Mouse (Mus musculus): Measurements from ENCODE around the gene Dnhd1. TPM values are rescaled to one million over a fixed set of nuclear protein-coding genes. Genes with fewer than 3 reads are reported as not detected.
"Not testable (repeated sequence)": the region's sequence is repeated elsewhere in the genome, so short reads cannot be mapped to it uniquely, and the experiment has no call there.

Gene Dnhd1
- polyA plus RNA-seq, 1 experiment = 4.5 TPM

DNA sequence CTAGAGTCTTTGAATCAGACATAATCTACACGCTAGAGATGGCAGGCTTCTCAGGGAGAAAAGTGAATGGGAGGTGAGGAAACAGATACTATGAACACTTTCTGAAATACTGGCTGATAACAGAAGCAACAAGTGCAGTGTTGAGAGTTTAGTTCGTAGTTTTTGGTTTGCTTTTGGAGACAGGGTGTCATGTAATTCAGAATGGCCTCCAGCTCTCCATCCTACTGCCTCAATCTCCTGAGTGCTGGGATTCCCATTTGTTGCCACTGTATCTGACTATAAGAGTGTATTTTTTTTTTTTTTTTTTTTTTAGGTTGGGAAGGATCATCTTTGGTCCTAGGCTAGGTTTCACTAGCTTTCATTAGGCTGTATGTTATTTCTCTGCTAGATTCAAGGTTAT, 87.7 kb downstream of the Dnhd1 start:
- Histone ChIP-seq H3K4me1 (ENCODE audit: control insufficient read depth, insufficient read depth, low read length) (no peaks in the 10 kb centered on the region; the same call in 1 of the 2 replicates), H3K4me3 (replicated peaks; ENCODE audit: control insufficient read depth, low read depth, low read length) (no peak overlapping the region), H3K27ac (ENCODE audit: control insufficient read depth, insufficient read depth, low read depth, low read length, poor library complexity) (no peak overlapping the region)
- 30% methylated on average over 2 of the region's 2 CpGs for WGBS
- TF ChIP-seq CTCF (IDR thresholded peaks at IDR 0.05; ENCODE audit: control insufficient read depth, insufficient read depth, low read length) = no peak
- TF ChIP-seq POLR2A (IDR thresholded peaks at IDR 0.05; ENCODE audit: borderline replicate concordance, control insufficient read depth, low read depth, low read length) = no peak

DNA sequence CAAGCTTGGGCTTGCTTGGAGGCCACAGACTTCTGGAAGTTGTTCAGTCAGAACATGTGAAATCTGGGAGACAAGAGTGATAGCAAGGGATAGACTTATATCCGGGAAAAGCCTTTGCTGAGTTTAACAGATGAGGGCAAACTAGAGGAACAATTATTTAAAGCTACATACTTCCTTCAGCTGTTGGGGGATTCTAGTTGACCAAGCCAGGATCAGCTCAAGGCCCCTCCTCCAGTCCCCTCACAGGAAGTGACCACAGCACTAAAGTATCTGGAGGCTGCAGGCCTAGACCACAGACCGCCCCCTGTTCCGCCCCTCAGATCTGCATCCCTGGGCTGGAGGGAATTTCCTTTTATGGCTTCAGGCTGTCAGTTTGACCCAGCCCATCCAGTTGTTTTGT, 88.3 kb downstream of the Dnhd1 start:
- H3K4me1 ChIP-seq (ENCODE audit: control insufficient read depth, insufficient read depth, low read length) = peaks cover 2% of the 10 kb centered on the region
- no peak for TF ChIP-seq POLR2A (IDR thresholded peaks at IDR 0.05; ENCODE audit: borderline replicate concordance, control insufficient read depth, low read depth, low read length)
- TF ChIP-seq CTCF (IDR thresholded peaks at IDR 0.05; ENCODE audit: control insufficient read depth, insufficient read depth, low read length) = no peak
- WGBS = 13% methylated on average over 3 of the region's 3 CpGs
- no peak overlapping the region for H3K4me3 ChIP-seq (replicated peaks; ENCODE audit: control insufficient read depth, low read depth, low read length)
- no peak overlapping the region for H3K27ac ChIP-seq (ENCODE audit: control insufficient read depth, insufficient read depth, low read depth, low read length, poor library complexity)

DNA sequence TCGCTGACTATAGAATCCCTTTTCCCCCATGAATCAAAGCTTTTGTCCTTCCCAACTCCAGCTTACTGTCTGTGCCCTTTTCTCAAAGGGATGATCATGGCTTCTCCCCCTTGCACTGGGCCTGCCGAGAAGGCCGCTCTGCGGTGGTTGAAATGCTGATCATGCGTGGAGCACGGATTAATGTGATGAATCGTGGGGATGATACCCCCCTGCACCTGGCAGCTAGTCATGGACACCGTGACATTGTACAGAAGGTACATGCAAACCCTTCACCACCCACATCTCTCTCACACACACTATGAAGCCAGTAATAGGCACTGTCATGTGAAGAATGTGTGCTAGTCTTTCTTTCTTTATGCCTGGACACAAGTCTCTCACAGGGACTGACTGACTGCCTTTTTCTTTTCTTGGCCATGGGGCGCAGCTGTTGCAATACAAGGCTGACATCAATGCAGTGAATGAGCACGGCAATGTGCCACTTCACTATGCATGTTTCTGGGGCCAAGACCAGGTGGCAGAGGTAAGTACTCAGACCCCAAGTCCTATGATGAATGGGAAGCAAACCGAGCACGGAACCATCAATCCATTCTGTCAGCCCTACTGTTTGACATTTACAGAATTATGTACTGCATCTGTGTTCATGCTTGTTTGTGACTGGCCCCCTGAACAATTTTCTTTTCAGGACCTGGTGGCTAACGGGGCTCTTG, 89.6 kb downstream of the Dnhd1 start:
- Histone ChIP-seq H3K4me1 (ENCODE audit: control insufficient read depth, insufficient read depth, low read length) (peaks cover 2% of the 10 kb centered on the region), H3K27ac (ENCODE audit: control insufficient read depth, insufficient read depth, low read depth, low read length, poor library complexity) (no peak overlapping the region), H3K4me3 (replicated peaks; ENCODE audit: control insufficient read depth, low read depth, low read length) (no peak overlapping the region)
- TF ChIP-seq CTCF (IDR thresholded peaks at IDR 0.05; ENCODE audit: control insufficient read depth, insufficient read depth, low read length) (no peak), POLR2A (IDR thresholded peaks at IDR 0.05; ENCODE audit: borderline replicate concordance, control insufficient read depth, low read depth, low read length) (no peak)
- WGBS = 91% methylated on average over 13 of the region's 13 CpGs

DNA sequence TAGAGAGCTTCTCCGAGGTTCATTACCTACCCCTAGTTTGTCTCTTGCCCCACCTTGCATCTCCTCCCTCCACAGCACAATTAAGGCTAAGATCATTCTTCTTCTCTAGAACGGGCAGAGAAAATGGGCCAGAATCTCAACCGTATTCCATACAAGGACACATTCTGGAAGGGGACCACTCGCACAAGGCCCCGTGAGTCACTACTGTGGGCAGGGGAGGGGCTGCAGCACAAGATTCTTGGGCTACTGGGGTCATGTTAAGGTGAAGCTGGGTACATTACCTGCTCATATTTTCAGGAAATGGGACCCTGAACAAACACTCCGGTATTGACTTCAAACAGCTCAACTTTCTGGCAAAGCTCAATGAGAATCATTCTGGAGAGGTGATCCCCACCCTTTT, 90.2 kb downstream of the Dnhd1 start:
- H3K4me3 ChIP-seq (replicated peaks; ENCODE audit: control insufficient read depth, low read depth, low read length) = no peak overlapping the region
- H3K4me1 ChIP-seq (ENCODE audit: control insufficient read depth, insufficient read depth, low read length) = peaks cover 2% of the 10 kb centered on the region
- no peak for TF ChIP-seq CTCF (IDR thresholded peaks at IDR 0.05; ENCODE audit: control insufficient read depth, insufficient read depth, low read length)
- no peak for TF ChIP-seq POLR2A (IDR thresholded peaks at IDR 0.05; ENCODE audit: borderline replicate concordance, control insufficient read depth, low read depth, low read length)
- no peak overlapping the region for H3K27ac ChIP-seq (ENCODE audit: control insufficient read depth, insufficient read depth, low read depth, low read length, poor library complexity)
- WGBS = 91% methylated on average over 6 of the region's 6 CpGs

GRCm38 (mm10) chr7:105741978-105742377, 91.4 kb downstream of the Dnhd1 start:
- 90% methylated on average over 9 of the region's 9 CpGs for WGBS
- Histone ChIP-seq H3K4me1 (ENCODE audit: control insufficient read depth, insufficient read depth, low read length) (peaks cover 2% of the 10 kb centered on the region), H3K27ac (ENCODE audit: control insufficient read depth, insufficient read depth, low read depth, low read length, poor library complexity) (no peak overlapping the region), H3K4me3 (replicated peaks; ENCODE audit: control insufficient read depth, low read depth, low read length) (no peak overlapping the region)
- TF ChIP-seq POLR2A (IDR thresholded peaks at IDR 0.05; ENCODE audit: borderline replicate concordance, control insufficient read depth, low read depth, low read length) = no peak
- TF ChIP-seq CTCF (IDR thresholded peaks at IDR 0.05; ENCODE audit: control insufficient read depth, insufficient read depth, low read length) = no peak

DNA sequence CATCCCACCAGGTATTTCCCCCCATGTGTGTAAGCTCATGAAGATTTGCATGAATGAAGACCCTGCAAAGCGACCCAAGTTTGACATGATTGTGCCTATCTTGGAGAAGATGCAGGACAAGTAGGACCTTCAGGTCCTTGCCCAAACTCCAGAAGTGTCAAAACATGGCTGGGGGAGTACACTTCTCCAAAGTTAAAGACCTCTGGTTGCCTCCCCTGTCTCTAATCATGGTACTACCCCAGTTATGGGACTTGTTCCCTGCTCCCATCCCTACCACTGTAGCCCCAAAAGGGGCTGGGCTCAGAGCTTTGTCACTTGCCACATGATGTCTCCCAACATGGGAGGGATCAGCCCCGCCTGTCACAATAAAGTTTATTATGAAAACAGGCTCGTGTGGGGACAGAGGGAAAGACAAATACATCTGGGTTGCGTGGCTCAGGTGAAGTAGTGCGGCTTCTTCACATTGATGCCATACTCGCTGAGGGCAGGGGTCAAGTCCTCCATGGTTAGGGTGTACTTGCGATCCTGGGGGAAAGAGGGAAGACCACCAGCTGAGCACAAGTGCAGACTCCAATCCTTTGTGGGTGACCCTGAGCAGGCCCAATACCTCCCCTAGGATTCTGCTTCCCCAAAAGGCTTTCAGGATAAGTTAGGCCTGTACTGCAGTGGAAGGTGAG, 92.0 kb downstream of the Dnhd1 start:
- H3K4me1 ChIP-seq (ENCODE audit: control insufficient read depth, insufficient read depth, low read length); H3K4me3 ChIP-seq (replicated peaks; ENCODE audit: control insufficient read depth, low read depth, low read length); H3K27ac ChIP-seq (ENCODE audit: control insufficient read depth, insufficient read depth, low read depth, low read length, poor library complexity): not testable (repeated sequence)
- 82% methylated on average over 7 of the region's 7 CpGs for WGBS

GRCm38 (mm10) chr7:105743246-105743925, 92.8 kb downstream of the Dnhd1 start:
- H3K4me1 ChIP-seq (ENCODE audit: control insufficient read depth, insufficient read depth, low read length) = not testable (repeated sequence)
- peak overlapping the region; percentile 91 for H3K27ac ChIP-seq (ENCODE audit: control insufficient read depth, insufficient read depth, low read depth, low read length, poor library complexity)

GRCm38 (mm10) chr7:105743926-105744590, 93.4 kb downstream of the Dnhd1 start, which contains the start of gene Taf10:
TSS of gene Taf10 (minus strand) at chr7:105744361.
- H3K4me3 ChIP-seq (replicated peaks; ENCODE audit: control insufficient read depth, low read depth, low read length) = peak within 1 kb of the TSS; percentile 87
- peak within 1 kb of the TSS; percentile 91 for H3K27ac ChIP-seq (ENCODE audit: control insufficient read depth, insufficient read depth, low read depth, low read length, poor library complexity)
- WGBS = under 1% methylated on average over 67 of the region's 67 CpGs
- H3K4me1 ChIP-seq (ENCODE audit: control insufficient read depth, insufficient read depth, low read length) = peaks cover 2% of the 10 kb centered on the region
- no peak; the same call in 1 of the 2 replicates for TF ChIP-seq CTCF (IDR thresholded peaks at IDR 0.05; ENCODE audit: control insufficient read depth, insufficient read depth, low read length)
- peak; percentile 81 for TF ChIP-seq POLR2A (IDR thresholded peaks at IDR 0.05; ENCODE audit: borderline replicate concordance, control insufficient read depth, low read depth, low read length)

More at GRCm38 (mm10) chr7:105743246-105743925, 92.8 kb downstream of the Dnhd1 start:
- WGBS = 31% methylated on average over 20 of the region's 20 CpGs
- H3K4me3 ChIP-seq (replicated peaks; ENCODE audit: control insufficient read depth, low read depth, low read length) = peak overlapping the region; percentile 87

All from bone marrow, adult 2 months (tissue).